Mouse (Mus musculus) forebrain, embryonic 14.5 days (tissue): Measurements from ENCODE around the gene AL731706.1. TPM values are rescaled to one million over a fixed set of nuclear protein-coding genes. Genes with fewer than 3 reads are reported as not detected.

Experiments
- ATAC-seq: fragments of 200-750 bp; cut with Nextera tagmentation; 2 replicates; pipeline ENCODE4 v1.8.0; 2017; ENCODE audit warnings: mild to moderate bottlenecking, moderate library complexity
- DNase-seq: peaks from one replicate; pipeline ENCODE4 v3.0.0-alpha.2; 2015; ENCODE audit warnings: low spot score
- H3K27ac ChIP-seq: fragments of 300-500 bp; sonication (generic); 2 replicates; pipeline ENCODE4 v1.5.1; 2014; ENCODE audit warnings: low read depth, mild to moderate bottlenecking, control low read depth, low read length, moderate library complexity
- H3K27me3 ChIP-seq: fragments of 300-500 bp; sonication (generic); replicated peaks from 2 replicates; pipeline ENCODE4 v1.6.1; 2014; ENCODE audit warnings: low read length, control low read depth, mixed read lengths; ENCODE audit not compliant: control insufficient read depth, insufficient read depth
- H3K36me3 ChIP-seq: fragments of 300-500 bp; sonication (generic); 2 replicates; pipeline ENCODE4 v1.6.1; 2014; ENCODE audit warnings: low read length, control low read depth; ENCODE audit not compliant: control insufficient read depth, insufficient read depth
- H3K4me1 ChIP-seq: fragments of 300-500 bp; sonication (generic); 2 replicates; pipeline ENCODE4 v1.6.1; 2014; ENCODE audit warnings: antibody characterized with exemption, low read length, control low read depth; ENCODE audit not compliant: control insufficient read depth, insufficient read depth
- H3K4me2 ChIP-seq: fragments of 300-500 bp; sonication (generic); 2 replicates; pipeline ENCODE4 v1.6.1; 2014; ENCODE audit warnings: mild to moderate bottlenecking, control low read depth, low read length
- H3K4me3 ChIP-seq: fragments of 300-500 bp; sonication (generic); 2 replicates; pipeline ENCODE4 v1.5.1; 2014; ENCODE audit warnings: low read depth, low read length, control low read depth
- H3K9ac ChIP-seq: fragments of 300-500 bp; sonication (generic); 2 replicates; pipeline ENCODE4 v1.6.1; 2014; ENCODE audit warnings: mild to moderate bottlenecking, low read length, control low read depth, moderate library complexity
- H3K9me3 ChIP-seq: fragments of 300-500 bp; sonication (generic); replicated peaks from 2 replicates; pipeline ENCODE4 v1.6.1; 2016; ENCODE audit warnings: low read length, control low read depth, mixed read lengths; ENCODE audit not compliant: control insufficient read depth
- WGBS: fragments of 180-500 bp; shearing (Covaris S2); extraction: QIAGEN DNeasy Blood & Tissue Kit; methylation state at CpG from one replicate; pipeline ENCODE4 v1.1.7; 2014; 5-methylcytosine and 5-hydroxymethylcytosine counted together
- polyA plus RNA-seq: library from polyadenylated mRNA; unstranded; fragments of >200 nt; fragmentation: Nextera tagmentation; extraction: Ambion mirVana; gene quantifications from 2 replicates; pipeline ENCODE4 v1.2.1, GENCODE M21; 2014

Gene AL731706.1
- 24.4 and 25.5 TPM in 2 replicates for polyA plus RNA-seq

- WGBS, result 1% methylated on average over 49 of the region's 49 CpGs
- Histone ChIP-seq H3K27me3 (no peaks in the 10 kb centered on the region), H3K27ac (peak within 1 kb of the TSS; percentile 93), H3K9me3 (no peaks in the 10 kb centered on the region), H3K9ac (peak within 1 kb of the TSS; percentile 81), H3K36me3 (no peaks in the 10 kb centered on the region), H3K4me1 (peaks cover 7% of the 10 kb centered on the region; the same call in 1 of the 2 replicates), H3K4me3 (peak within 1 kb of the TSS; percentile 70), H3K4me2 (peak within 1 kb of the TSS; percentile 48)
- ATAC-seq, result peak; percentile 97
- DNase-seq, result peak; percentile 100
Observed at GRCm38 (mm10) chr2:136891068-136891950, at the start of gene AL731706.1, which contains the start of the genes Slx4ip and Mkks. TSS of gene AL731706.1 (minus strand) at chr2:136891389. TSS of gene Slx4ip (plus strand) at chr2:136891218. TSS of gene Mkks (minus strand) at chr2:136891389.

- no peaks in the 10 kb centered on the region for H3K36me3 ChIP-seq
- no peaks in the 10 kb centered on the region for H3K27me3 ChIP-seq
- no peak overlapping the region for H3K4me2 ChIP-seq
- 85% methylated on average over 1 of the region's 1 CpGs for WGBS
- ATAC-seq (no peak), DNase-seq (no peak)
- H3K4me3 ChIP-seq, result no peak overlapping the region
- no peak overlapping the region for H3K9ac ChIP-seq
- H3K4me1 ChIP-seq, result no peaks in the 10 kb centered on the region
- H3K27ac ChIP-seq, result no peak overlapping the region
- no peaks in the 10 kb centered on the region for H3K9me3 ChIP-seq
Observed at GRCm38 (mm10) chr2:136938249-136938648, 47.1 kb upstream of the AL731706.1 start.

GRCm38 (mm10) chr2:136936391-136937288 lies 45.5 kb upstream of the AL731706.1 start:
- Histone ChIP-seq H3K27ac (no peak overlapping the region), H3K36me3 (no peaks in the 10 kb centered on the region), H3K4me1 (no peaks in the 10 kb centered on the region), H3K4me2 (no peak overlapping the region), H3K9me3 (no peaks in the 10 kb centered on the region), H3K27me3 (no peaks in the 10 kb centered on the region), H3K9ac (no peak overlapping the region), H3K4me3 (no peak overlapping the region)
- ATAC-seq, result no peak
- 89% methylated on average over 4 of the region's 4 CpGs for WGBS
- DNase-seq, result no peak

GRCm38 (mm10) chr2:136921003-136921408 lies 29.8 kb upstream of the AL731706.1 start:
- H3K4me2 ChIP-seq, result no peak overlapping the region
- WGBS, result 76% methylated on average over 4 of the region's 4 CpGs
- no peaks in the 10 kb centered on the region for H3K4me1 ChIP-seq
- H3K9ac ChIP-seq, result no peak overlapping the region
- no peak overlapping the region for H3K27ac ChIP-seq
- DNase-seq, result peak; percentile 12
- H3K36me3 ChIP-seq, result no peaks in the 10 kb centered on the region
- no peaks in the 10 kb centered on the region for H3K27me3 ChIP-seq
- ATAC-seq, result no peak
- no peak overlapping the region for H3K4me3 ChIP-seq
- no peaks in the 10 kb centered on the region for H3K9me3 ChIP-seq

- ATAC-seq, result no peak
- Histone ChIP-seq H3K4me1 (no peaks in the 10 kb centered on the region), H3K27ac (no peak overlapping the region), H3K9me3 (no peaks in the 10 kb centered on the region), H3K27me3 (no peaks in the 10 kb centered on the region), H3K9ac (no peak overlapping the region), H3K4me2 (no peak overlapping the region), H3K4me3 (no peak overlapping the region), H3K36me3 (no peaks in the 10 kb centered on the region)
- DNase-seq, result no peak
- 91% methylated on average over 3 of the region's 3 CpGs for WGBS
Observed at GRCm38 (mm10) chr2:136920257-136920993, 29.2 kb upstream of the AL731706.1 start.

GRCm38 (mm10) chr2:136919433-136919832 lies 28.2 kb upstream of the AL731706.1 start:
- Histone ChIP-seq H3K4me2 (no peak overlapping the region), H3K4me1 (no peaks in the 10 kb centered on the region), H3K27me3 (no peaks in the 10 kb centered on the region), H3K27ac (no peak overlapping the region), H3K36me3 (no peaks in the 10 kb centered on the region), H3K4me3 (no peak overlapping the region), H3K9ac (no peak overlapping the region), H3K9me3 (no peaks in the 10 kb centered on the region)
- WGBS, result 100% methylated on average over 1 of the region's 1 CpGs
- no peak for DNase-seq
- ATAC-seq, result no peak

- Histone ChIP-seq H3K4me1 (peaks cover 4% of the 10 kb centered on the region; the same call in 1 of the 2 replicates), H3K27ac (no peak overlapping the region), H3K4me2 (no peak overlapping the region), H3K27me3 (no peaks in the 10 kb centered on the region), H3K36me3 (no peaks in the 10 kb centered on the region), H3K9me3 (no peaks in the 10 kb centered on the region), H3K9ac (no peak overlapping the region), H3K4me3 (no peak overlapping the region)
- WGBS, result 60% methylated on average over 3 of the region's 3 CpGs
- ATAC-seq, result peak; percentile 56; the same call in 1 of the 2 replicates
- DNase-seq, result peak; percentile 76
Observed at GRCm38 (mm10) chr2:136914334-136914902, 23.2 kb upstream of the AL731706.1 start.

- DNase-seq (no peak), ATAC-seq (no peak)
- Histone ChIP-seq H3K4me2 (no peak overlapping the region), H3K9ac (no peak overlapping the region), H3K27ac (no peak overlapping the region), H3K27me3 (no peaks in the 10 kb centered on the region), H3K4me1 (peaks cover 4% of the 10 kb centered on the region; the same call in 1 of the 2 replicates), H3K4me3 (no peak overlapping the region), H3K9me3 (no peaks in the 10 kb centered on the region), H3K36me3 (no peaks in the 10 kb centered on the region)
- WGBS, result 32% methylated on average over 3 of the region's 3 CpGs
Observed at GRCm38 (mm10) chr2:136913021-136913420, 21.8 kb upstream of the AL731706.1 start.
